Mouse (Mus musculus): Measurements from ENCODE around the gene Olfr705.
"Not testable (repeated sequence)": the region's sequence is repeated elsewhere in the genome, so short reads cannot be mapped to it uniquely, and the experiment has no call there.

The Olfr705 gene

DNA sequence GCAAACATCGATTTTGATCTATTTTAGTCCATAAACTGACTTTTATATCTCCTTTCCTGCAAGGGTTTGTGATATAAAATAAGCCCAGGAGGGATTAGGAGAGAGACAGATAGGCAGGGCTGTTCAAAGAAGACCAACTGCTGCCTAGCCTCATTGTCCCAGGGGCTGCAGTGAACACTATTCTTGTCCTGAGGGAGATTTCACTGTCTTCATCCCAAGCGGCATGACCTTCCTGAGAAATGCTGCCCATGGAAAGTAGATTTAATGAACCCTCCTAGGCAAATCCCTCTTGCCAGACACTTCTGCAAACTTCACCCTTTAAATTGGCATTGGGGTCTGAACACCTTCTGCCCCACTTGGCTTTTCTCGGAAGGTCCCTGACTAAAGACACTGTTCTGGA lies at the start of gene Olfr705:
Olfr705 (minus strand) TSS at position 101 of the 400 bp plus-strand sequence.
- no peak for DNase-seq

DNA sequence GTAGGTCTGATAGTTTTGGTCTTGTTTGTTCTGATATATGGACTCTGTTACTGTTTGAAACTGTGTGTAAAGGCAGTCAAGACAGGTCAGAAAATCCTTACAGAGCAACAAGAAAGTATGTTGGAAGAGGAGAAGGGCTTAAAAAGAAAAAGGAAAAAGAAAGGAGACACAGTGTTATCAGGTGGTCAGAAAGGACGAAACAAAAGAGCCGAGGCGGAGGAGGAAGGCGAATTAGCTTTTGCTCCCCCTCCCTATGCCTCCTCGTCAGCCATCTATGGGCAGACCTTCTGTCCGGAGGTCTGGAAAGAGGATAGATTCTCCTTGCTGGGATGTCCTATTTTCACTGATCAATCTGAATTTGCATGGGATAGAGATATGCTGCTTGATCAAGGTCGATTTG lies 44.3 kb upstream of the Olfr705 start:
- not testable (repeated sequence) for DNase-seq

DNA sequence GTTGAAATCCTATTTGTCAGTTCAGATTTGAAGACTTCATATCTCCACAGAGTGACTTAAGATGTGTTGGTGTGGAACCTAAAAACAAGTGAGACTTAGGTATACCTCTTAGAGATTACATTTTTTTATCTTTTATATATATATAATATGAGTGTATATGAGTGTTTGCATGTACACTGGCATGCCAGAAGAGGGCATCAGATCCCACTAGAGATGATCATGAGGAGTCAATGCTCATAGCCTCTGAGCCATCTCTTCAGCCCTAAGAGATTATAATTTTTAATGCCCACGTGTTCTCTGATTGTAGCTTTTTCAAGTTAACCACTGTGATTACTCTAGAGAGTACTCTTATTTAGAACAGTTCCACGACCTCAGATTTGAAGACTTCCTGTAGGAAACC lies 31.0 kb upstream of the Olfr705 start, which contains the start of gene Olfr1532-ps1:
Olfr1532-ps1 (plus strand) TSS at position 326 of the 400 bp plus-strand sequence.
- DNase-seq: no peak

DNA sequence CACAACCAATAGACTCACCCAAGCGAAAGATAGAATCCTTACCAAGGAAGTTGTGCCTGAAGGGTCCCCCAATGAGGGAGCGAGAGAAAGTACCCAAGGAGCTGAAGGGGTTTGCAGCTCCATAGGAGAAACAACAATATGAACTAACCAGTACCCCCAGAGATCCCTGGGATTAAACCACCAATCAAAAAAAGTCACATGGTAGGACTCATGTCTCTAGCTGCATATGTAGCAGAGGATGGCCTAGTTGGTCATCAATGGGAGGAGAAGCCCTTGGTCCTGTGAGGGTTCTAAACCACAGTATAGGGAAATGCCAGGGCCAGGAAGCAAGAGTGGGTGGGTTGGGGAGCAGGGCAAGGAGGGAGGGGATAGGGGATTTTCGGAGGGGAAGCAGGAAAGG lies 24.4 kb upstream of the Olfr705 start, which contains the start of gene Olfr707:
Olfr707 (minus strand) TSS at position 101 of the 400 bp plus-strand sequence.
- not testable (repeated sequence) for DNase-seq

DNA sequence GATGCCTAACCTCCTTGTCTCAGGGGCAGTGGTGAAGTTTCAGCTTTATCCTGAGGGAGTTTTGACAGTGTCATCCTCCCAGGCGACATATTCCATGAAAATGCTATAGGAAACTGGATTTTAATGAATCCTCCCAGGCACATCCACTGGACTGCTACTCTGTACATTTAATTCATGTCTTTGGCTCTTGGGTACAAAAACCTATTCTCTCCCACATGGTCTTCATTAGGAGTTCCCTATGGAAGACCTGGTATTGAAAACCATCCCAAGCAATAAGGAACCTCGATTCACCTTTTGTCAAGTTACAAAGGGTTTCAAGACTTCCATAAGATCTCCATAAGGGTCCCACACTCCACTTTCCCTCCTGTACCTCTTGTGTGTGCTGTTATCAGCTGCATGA lies 11.4 kb upstream of the Olfr705 start, which contains the start of gene Olfr706:
Olfr706 (minus strand) TSS at position 101 of the 400 bp plus-strand sequence.
- no peak for DNase-seq

DNA sequence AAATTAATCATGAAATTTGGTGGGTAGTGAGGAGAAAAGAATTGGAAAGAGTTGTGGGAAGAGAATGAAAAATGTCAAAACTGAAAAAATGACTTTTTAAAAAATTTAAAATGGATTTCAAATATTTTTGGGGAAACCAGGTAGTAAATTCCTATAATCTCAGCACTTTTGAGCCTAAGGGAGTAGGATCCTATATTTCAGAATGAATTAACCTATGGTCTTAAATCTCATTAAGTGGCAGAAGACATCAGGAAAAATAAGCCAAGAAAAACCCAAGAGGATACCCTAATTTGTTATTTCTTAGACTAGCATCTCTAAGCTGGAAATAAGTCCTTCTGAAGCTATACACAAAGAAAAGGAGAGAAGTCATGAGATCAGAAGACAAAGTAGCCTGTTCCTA lies 13.8 kb downstream of the Olfr705 start, which contains the start of gene Olfr704:
Olfr704 (plus strand) TSS at position 301 of the 400 bp plus-strand sequence.
- no peak for DNase-seq

DNA sequence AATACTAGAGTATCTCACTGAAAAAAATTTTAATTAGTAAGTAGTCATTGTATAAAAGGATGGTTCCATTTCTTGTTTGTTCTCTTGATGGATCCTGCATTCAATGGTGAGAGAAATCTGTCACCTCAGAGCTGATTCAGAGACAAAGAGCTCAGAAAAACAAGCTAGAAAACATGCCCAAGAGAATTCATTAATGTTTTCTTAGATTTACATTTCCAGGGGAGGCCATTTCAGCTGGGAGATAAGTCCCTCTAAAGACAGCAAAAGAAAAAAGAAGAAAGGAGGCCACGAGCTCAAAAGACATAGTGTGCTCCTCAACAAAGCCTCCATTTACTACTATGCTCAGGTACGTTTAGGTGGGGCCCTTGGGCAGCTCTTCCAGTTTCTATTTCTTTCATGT lies 33.6 kb downstream of the Olfr705 start, which contains the start of gene Olfr703:
Olfr703 (plus strand) TSS at position 301 of the 400 bp plus-strand sequence.
- no peak for DNase-seq

DNA sequence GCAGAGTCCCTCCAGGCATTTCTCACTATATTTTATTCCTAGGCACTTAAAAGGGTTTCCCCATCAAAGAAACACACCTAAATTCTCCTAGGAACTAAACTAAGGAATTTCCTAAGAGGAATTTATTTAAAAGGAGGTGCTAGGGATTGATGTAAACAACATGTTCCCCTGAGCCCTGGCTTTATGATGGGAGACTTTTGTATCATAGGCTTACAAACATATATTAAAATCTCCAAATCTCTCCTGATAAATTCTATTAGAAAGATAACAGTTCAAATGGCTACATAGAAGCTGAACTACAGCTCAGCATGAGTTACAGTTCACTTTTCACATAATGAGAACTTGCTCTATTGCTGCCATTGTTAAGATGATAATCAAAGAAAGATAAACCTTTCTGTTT lies 42.9 kb downstream of the Olfr705 start, which contains the start of gene Olfr702:
Olfr702 (minus strand) TSS at position 101 of the 400 bp plus-strand sequence.
- DNase-seq: no peak
